Mouse (Mus musculus) cortical plate, adult 2 months (tissue): Measurements from ENCODE around the gene Safb2.

Source experiments
- CTCF ChIP-seq: fragments of 200-500 bp; IDR thresholded peaks from 2 replicates; pipeline ENCODE4 v1.5.1; 2011; ENCODE audit warnings: mild to moderate bottlenecking, control low read depth, low read length; ENCODE audit not compliant: insufficient read depth; ENCODE audit errors: extremely low read depth
- POLR2A ChIP-seq: fragments of 200-500 bp; IDR thresholded peaks from 2 replicates; pipeline ENCODE4 v1.6.1; 2011; ENCODE audit warnings: mild to moderate bottlenecking, low read length, control low read depth; ENCODE audit not compliant: insufficient read depth; ENCODE audit errors: extremely low read depth

DNA sequence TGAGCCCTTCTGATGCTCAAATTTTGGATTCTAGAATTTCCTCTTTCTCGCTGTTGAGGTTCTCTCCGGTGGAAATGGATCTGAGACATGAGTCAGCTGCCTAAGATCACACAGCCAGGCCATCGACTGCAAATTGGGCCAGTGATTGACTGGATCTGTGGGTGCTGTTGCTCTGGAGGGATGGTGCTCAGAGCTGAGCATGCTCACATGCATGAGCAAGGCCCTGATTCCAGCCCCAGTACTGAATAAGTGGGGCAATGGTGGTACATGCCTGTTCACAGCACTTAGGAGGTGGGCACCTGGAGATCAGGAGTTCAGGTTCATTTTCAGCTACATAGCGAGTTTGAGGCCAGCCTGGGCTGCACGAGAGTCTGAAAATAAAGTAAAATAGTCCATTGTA, 37.8 kb downstream of the Safb2 start:
- TF ChIP-seq CTCF = no peak
- TF ChIP-seq POLR2A = no peak
